Mouse (Mus musculus) neutrophil, adult 59 days (primary cell): Measurements from ENCODE around the gene Il7r. TPM values are rescaled to one million over a fixed set of nuclear protein-coding genes. Genes with fewer than 3 reads are reported as not detected.

Experiments used
- total RNA-seq, 2 experiments: library from RNA; stranded (reverse); gene quantifications; 1 replicate in 1 of 2; 2 replicates in 1 of 2; pipeline ENCODE4 v1.2.4; 2023

The Il7r gene
- total RNA-seq, result 1 to 10 TPM; 1.4 to 2.3 TPM

DNA sequence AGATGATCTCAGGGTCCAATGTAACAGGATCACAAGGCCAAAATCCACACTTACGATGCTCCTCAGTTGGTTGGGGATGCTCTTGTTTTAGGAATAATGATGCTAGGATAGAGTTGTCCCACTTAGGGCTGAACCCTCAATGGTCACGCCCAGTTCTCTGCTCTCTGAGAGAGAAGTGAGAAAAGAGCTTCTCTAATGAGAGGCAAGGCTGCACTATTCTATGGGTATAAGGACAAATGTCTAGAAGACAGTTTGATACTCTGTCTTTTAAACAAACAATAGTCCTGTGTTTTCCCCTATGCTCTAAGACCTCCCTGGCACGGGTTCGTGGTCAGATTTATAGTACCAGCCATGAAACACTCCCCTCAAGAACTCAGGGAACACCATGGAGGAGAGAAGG is at the start of gene Il7r:
Gene Il7r, minus strand, starts transcription at position 101 of the 400 bp plus-strand sequence.

Other genes starting within 250 kb of the Il7r start
- not detected for gene Ugt3a2, start 194.6 kb downstream of the Il7r start, total RNA-seq
- gene Capsl, start 94.1 kb downstream of the Il7r start, total RNA-seq, result under 1 TPM in 1 of 2 experiments, not detected in 1; 0.42 TPM
- gene Spef2, start 218.7 kb upstream of the Il7r start, total RNA-seq, result under 1 TPM; 0.68 to 1.00 TPM